ENCODE assay signal across 9 mouse cellular contexts in genomic region chr5:146220501-146220878, GRCm38 (mm10). TPM values are rescaled to one million over a fixed set of nuclear protein-coding genes. Genes with fewer than 3 reads are reported as not detected.
DNase-seq lines count a peak whose midpoint lies in the region; ATAC-seq and TF ChIP-seq lines count a peak whose summit lies in the region.
"Had no signal": no experiment of that assay in that cellular context is flagged by ENCODE, and none has a peak within 500 bp of the region (broad histone marks: within the 10 kb centered on the region; RNA-seq: fewer than 3 reads in every experiment).

No protein-coding gene starts in this region.

- ATAC-seq in heart, embryonic 12.5 days (ENCODE audit: insufficient number of reproducible peaks, low FRiP score): peak; percentile 54
- peak; percentile 60 for ATAC-seq in G1E (ENCODE audit: extremely low read depth, insufficient number of reproducible peaks, low FRiP score, poor library complexity, severe bottlenecking)
- peak; percentile 68 for ATAC-seq in megakaryocyte progenitor cell, adult 5-6 weeks (replicated peaks; ENCODE audit: poor library complexity)

- H3K4me3 ChIP-seq in heart, embryonic 12.5 days: peak overlapping the region; percentile 81
- peak overlapping the region; percentile 81 for H3K4me3 ChIP-seq in G1E (ENCODE audit: low read depth, low read length)
- H3K4me3 ChIP-seq in hindbrain, embryonic 10.5 days: peak overlapping the region; percentile 75

- H3K27me3 ChIP-seq in heart, embryonic 12.5 days (replicated peaks): no peaks in the 10 kb centered on the region
- H3K27me3 ChIP-seq in G1E (ENCODE audit: insufficient read depth, low read length): no peaks in the 10 kb centered on the region
- no peaks in the 10 kb centered on the region for H3K27me3 ChIP-seq in hindbrain, embryonic 10.5 days (ENCODE audit: insufficient read depth, poor library complexity, severe bottlenecking)

- TF ChIP-seq CTCF in G1E (IDR thresholded peaks at IDR 0.05; ENCODE audit: low read depth, low read length): no peak

- peak overlapping the region; percentile 71 for H3K4me2 ChIP-seq in heart, embryonic 12.5 days

- no peaks in the 10 kb centered on the region for H3K9me3 ChIP-seq in heart, embryonic 12.5 days (replicated peaks)
- H3K9me3 ChIP-seq in G1E (replicated peaks): no peaks in the 10 kb centered on the region
- H3K9me3 ChIP-seq in hindbrain, embryonic 10.5 days: no peaks in the 10 kb centered on the region

- peak overlapping the region; percentile 20; the same call in 1 of the 2 replicates for H3K27ac ChIP-seq in heart, embryonic 12.5 days (ENCODE audit: poor library complexity, severe bottlenecking)
- peak overlapping the region; percentile 98 for H3K27ac ChIP-seq in hindbrain, embryonic 10.5 days

- DNase-seq in heart, adult 11 months: no peak
- DNase-seq in G1E (ENCODE audit: low spot score): no peak
- DNase-seq in hindbrain, embryonic 10.5 days (ENCODE audit: low spot score): no peak
- DNase-seq in right cerebral cortex, postnatal 25 days: no peak
- DNase-seq in right cerebral cortex, postnatal 14 days: no peak
- no peak for DNase-seq in c-Kit-positive CD71-positive TER-119-positive erythroid progenitor cells, embryonic 14.5 days (ENCODE audit: low spot score)

- peaks cover 37% of the 10 kb centered on the region for H3K36me3 ChIP-seq in heart, embryonic 12.5 days
- H3K36me3 ChIP-seq in G1E (replicated peaks): peaks cover 37% of the 10 kb centered on the region
- peaks cover 43% of the 10 kb centered on the region for H3K36me3 ChIP-seq in hindbrain, embryonic 10.5 days

- peaks cover 8% of the 10 kb centered on the region for H3K4me1 ChIP-seq in heart, embryonic 12.5 days (replicated peaks)
- peaks cover 27% of the 10 kb centered on the region for H3K4me1 ChIP-seq in G1E (ENCODE audit: insufficient read depth, low read depth, low read length)
- peaks cover 15% of the 10 kb centered on the region for H3K4me1 ChIP-seq in hindbrain, embryonic 10.5 days (replicated peaks)

- 8% methylated on average over 13 of the region's 13 CpGs for WGBS in heart, embryonic 12.5 days
- 9% methylated on average over 13 of the region's 13 CpGs for WGBS in hindbrain, embryonic 10.5 days

- H3K9ac ChIP-seq in heart, embryonic 12.5 days: peak overlapping the region; percentile 79

RNA-seq across cellular contexts. Expression of gene Rnf6, which starts 0.9 kb away (rescaled TPM):
- 36.6 and 37.8 TPM in 2 replicates for polyA plus RNA-seq in heart, embryonic 12.5 days (2016; fragmentation: Nextera tagmentation; extraction: Ambion mirVana)
- total RNA-seq in G1E (2014; fragmentation: Nextera tagmentation) (56.1 and 62.6 TPM in 2 replicates), G1E (2017) (48.4 and 56.4 TPM in 2 replicates)
- polyA plus RNA-seq in G1E (2012): 8.1 and 13.9 TPM in 2 replicates
- 18.9 and 26.1 TPM in 2 replicates for polyA plus RNA-seq in hindbrain, embryonic 10.5 days (2016; fragmentation: Nextera tagmentation; extraction: Ambion mirVana)
- total RNA-seq in megakaryocyte progenitor cell, adult 5-6 weeks (2015): 17.9 and 18.7 TPM in 2 replicates
- total RNA-seq in megakaryocyte progenitor cell, adult 5-6 weeks (2017): 40.3 and 42.0 TPM in 2 replicates

RNA-seq across cellular contexts. Expression of gene Cdk8, which starts 10.5 kb away (rescaled TPM):
- 16.6 and 17.3 TPM in 2 replicates for polyA plus RNA-seq in heart, embryonic 12.5 days (2016; fragmentation: Nextera tagmentation; extraction: Ambion mirVana)
- total RNA-seq in G1E (2014; fragmentation: Nextera tagmentation): 160 and 167 TPM in 2 replicates
- 64.9 and 67.0 TPM in 2 replicates for total RNA-seq in G1E (2017)
- 28.3 and 30.2 TPM in 2 replicates for polyA plus RNA-seq in G1E (2012)
- polyA plus RNA-seq in hindbrain, embryonic 10.5 days (2016; fragmentation: Nextera tagmentation; extraction: Ambion mirVana): 23.4 and 25.8 TPM in 2 replicates
- 53.2 and 55.4 TPM in 2 replicates for total RNA-seq in megakaryocyte progenitor cell, adult 5-6 weeks (2015)
- 41.0 and 50.5 TPM in 2 replicates for total RNA-seq in megakaryocyte progenitor cell, adult 5-6 weeks (2017)

RNA-seq across cellular contexts. Expression of gene 1700001J03Rik, which starts 35.4 kb away (rescaled TPM):
- not detected in 2 replicates for polyA plus RNA-seq in heart, embryonic 12.5 days (2016; fragmentation: Nextera tagmentation; extraction: Ambion mirVana)
- not detected in 2 replicates for total RNA-seq in G1E (2014; fragmentation: Nextera tagmentation)
- 0.16 TPM in 1 of 2 replicates, not detected in the other for total RNA-seq in G1E (2017)
- not detected in 2 replicates for polyA plus RNA-seq in G1E (2012)
- 0.24 TPM in 1 of 2 replicates, not detected in the other for polyA plus RNA-seq in hindbrain, embryonic 10.5 days (2016; fragmentation: Nextera tagmentation; extraction: Ambion mirVana)
- 0.51 and 0.79 TPM in 2 replicates for total RNA-seq in megakaryocyte progenitor cell, adult 5-6 weeks (2015)
- total RNA-seq in megakaryocyte progenitor cell, adult 5-6 weeks (2017): not detected in 2 replicates

RNA-seq across cellular contexts. Expression of gene Gm6309, which starts 50.0 kb away (rescaled TPM):
- polyA plus RNA-seq in heart, embryonic 12.5 days (2016; fragmentation: Nextera tagmentation; extraction: Ambion mirVana): not detected in 2 replicates
- total RNA-seq in G1E (2014; fragmentation: Nextera tagmentation) (not detected in 2 replicates), G1E (2017) (not detected in 2 replicates)
- not detected in 2 replicates for polyA plus RNA-seq in G1E (2012)
- not detected in 2 replicates for polyA plus RNA-seq in hindbrain, embryonic 10.5 days (2016; fragmentation: Nextera tagmentation; extraction: Ambion mirVana)
- not detected in 2 replicates for total RNA-seq in megakaryocyte progenitor cell, adult 5-6 weeks (2015)
- total RNA-seq in megakaryocyte progenitor cell, adult 5-6 weeks (2017): not detected in 2 replicates
- polyA plus RNA-seq: large intestine, adult 2 months had no signal
